Mouse (Mus musculus): ENCODE results near the gene Acbd6.
A peak's percentile ranks its signal among the peaks of the same experiment; 100 is the strongest.

Acbd6 gene

DNA sequence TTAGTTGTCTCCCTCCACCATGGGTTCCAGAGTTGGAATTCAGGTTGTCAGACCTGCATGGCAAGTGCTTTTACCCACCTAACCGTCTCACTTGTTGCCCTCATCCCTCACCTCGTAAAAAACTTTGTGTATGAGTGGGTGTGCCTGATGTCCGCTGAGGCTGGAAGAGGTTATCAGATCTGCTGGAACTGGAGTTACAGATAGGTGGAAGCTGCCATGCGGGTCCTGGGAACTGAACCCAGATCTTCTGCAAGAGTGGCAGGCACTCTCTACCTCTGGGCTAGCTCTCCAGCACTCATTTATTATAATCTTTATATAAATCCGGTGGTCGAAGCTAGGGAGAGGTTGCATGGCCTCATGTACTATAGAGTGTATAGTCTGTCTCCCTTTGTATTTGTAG lies 4.3 kb downstream of the Acbd6 start:
- DNase-seq, result no peak

- peak; percentile 36 for DNase-seq
These were observed 6.8 kb downstream of the Acbd6 start for GRCm38 (mm10) chr1:155564741-155565140.

GRCm38 (mm10) chr1:155568133-155568532 lies 10.2 kb downstream of the Acbd6 start:
- DNase-seq, result no peak

DNA sequence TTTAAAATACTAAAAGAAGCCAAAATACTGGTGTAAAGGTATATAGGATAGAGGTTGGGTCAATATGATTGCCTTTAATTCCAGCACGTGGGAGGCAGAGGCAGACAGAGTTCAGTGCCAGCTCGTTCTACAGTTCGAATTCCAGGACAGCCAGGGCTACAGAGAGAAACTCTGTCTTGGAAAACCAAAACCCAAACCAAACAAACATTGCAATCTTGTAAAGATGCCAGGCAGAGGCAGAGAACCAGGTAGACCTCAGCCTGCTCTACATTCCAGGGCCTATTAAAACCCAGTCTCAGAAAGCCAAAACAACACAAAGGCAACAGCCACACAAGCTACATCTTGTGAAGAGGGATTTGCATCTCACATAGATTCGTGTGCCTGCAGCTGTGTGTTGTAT lies 11.4 kb downstream of the Acbd6 start:
- DNase-seq, result no peak

GRCm38 (mm10) chr1:155574966-155575673 lies 17.2 kb downstream of the Acbd6 start:
- DNase-seq, result peak; percentile 71

GRCm38 (mm10) chr1:155576432-155576831 lies 18.5 kb downstream of the Acbd6 start:
- peak; percentile 50 for DNase-seq

DNA sequence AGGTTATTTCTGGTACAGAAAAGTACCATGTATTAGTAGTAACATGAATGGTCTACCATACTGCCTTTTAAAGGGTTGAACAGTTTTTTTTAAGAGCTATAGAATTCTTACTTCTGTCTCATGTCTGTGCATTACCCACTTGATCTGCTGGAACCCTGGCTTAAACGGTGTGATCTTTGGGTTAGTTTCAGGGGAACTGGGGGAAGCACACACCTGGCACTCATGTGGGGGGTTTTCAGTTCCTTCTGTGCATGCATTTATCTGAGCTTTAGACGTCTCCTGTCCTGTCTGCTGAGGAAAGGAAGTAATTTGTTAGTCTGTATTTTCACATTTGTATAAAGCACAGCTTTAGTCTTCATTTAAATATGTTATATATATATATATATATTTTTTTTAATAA lies 19.4 kb downstream of the Acbd6 start:
- no peak for DNase-seq

DNA sequence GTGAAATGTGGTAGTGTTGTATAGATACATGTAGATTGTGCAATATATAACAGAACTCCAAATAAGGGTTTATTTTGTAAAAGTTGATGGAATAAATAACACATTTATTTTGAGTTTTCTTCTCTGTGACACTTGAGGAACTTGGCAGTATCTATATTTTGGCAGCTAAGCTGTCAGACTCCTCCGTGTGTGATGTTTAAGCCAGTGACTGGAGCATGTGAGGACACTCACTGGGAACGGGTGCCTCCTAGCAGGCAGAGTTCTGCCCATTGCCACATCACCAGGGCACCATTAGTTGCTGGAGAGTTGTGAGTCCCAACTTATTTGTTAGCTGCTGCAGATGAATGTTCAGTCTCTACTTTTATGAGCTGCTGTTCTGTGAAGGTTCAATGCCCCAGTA lies 30.0 kb downstream of the Acbd6 start:
- no peak for DNase-seq

- DNase-seq, result peak; percentile 11
These were observed 36.2 kb downstream of the Acbd6 start for GRCm38 (mm10) chr1:155594141-155594540.

GRCm38 (mm10) chr1:155596576-155596975 lies 38.7 kb downstream of the Acbd6 start:
- DNase-seq, result no peak

DNA sequence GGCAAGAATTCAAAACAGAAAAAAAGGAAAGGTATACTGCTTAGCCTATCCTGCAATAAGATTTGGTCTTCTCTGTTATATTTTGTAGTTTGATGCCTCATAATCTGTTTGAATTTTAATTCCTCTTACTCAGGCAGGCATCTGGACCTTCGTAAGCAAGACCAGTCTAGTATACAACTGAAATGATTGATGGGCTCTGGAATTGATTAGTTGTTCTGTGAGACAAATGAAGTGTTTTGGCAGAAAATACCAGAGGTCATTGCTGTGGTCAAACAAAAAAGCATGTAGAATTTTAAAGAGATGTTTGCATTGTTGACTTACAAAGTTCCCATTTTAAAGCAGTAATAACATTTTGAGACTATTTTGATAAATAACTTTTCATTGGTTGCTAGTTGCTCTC lies 46.8 kb downstream of the Acbd6 start:
- DNase-seq, result peak; percentile 2

- no peak for DNase-seq
These were observed 47.7 kb downstream of the Acbd6 start for GRCm38 (mm10) chr1:155605391-155606155.

DNA sequence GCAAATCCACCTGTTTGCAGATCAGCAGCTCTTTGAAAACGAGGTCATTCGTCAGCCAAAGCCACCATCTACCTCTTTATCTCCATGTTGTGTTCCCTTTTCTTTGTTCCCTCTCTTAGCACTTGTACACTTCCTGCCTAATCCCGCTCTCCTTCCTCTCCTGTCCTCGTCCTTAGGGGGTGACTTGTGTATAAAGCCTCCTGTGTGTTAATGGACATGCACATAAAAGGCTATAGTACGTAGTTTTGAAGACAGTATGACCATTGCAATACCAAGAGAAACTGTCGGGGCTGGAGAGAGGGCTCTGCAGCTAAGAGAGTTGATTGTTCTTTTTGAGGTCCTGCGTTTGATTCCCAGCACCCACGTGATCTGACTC lies 48.2 kb downstream of the Acbd6 start:
- no peak for DNase-seq

DNA sequence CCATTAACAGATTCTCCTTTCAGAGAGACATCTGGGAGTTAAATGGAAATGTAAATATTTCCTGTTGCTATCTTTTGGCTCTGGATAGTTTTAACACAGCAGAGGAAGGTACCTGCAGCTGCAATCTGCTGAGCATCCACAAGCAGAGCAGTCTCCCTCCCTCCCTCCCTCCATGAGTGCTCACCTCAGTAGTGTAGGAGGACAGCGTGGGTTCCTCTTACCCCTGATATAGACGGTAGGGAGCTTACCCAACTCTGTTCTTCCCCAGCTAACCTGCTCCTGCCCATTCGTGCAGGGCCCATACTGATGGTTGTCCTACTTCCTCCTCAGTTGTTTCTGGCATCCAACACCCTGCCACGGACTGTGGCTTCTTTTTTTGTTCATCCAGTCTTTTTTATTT lies 50.6 kb downstream of the Acbd6 start:
- DNase-seq, result no peak

DNA sequence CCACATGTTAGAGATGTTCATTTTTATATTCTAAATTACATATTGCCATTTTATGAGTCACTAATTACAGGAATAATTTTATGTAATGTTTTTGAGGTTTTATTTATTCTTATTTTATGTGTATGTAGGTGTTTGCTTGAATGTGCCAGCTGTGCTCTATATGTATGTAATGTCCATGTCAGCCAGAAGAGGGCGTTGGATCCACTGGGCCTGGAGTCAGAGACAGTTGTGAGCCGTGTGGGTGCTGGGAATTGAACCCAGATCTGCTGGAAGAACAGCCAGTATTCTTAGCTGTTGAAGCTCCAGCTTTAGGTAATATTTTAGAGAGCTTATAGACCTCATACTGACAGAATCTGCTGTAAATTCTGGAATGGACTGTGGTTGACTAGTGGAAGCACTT lies 56.5 kb downstream of the Acbd6 start:
- DNase-seq, result no peak

DNA sequence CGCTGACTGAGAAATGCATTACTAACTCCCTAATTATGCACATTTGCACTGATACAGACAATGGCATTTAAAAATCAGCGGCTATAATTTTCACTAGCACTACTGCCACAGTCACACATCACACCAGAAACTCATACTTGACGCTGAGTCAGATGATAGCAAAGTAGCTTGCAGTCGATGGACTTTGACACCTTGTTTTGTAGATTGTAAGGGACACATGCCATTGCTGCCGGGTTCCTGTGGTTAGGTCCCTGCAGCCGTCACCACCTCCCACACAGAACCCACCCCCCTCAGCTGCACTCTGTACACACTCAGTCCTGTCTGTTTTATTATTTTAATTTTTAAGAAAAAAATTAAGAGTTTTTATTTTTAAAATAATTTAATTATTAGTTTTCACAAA lies 63.2 kb downstream of the Acbd6 start:
- DNase-seq, result no peak

- DNase-seq, result no peak
These were observed 65.3 kb downstream of the Acbd6 start for GRCm38 (mm10) chr1:155623192-155623591.

GRCm38 (mm10) chr1:155627746-155628145 lies 69.8 kb downstream of the Acbd6 start:
- no peak for DNase-seq

DNA sequence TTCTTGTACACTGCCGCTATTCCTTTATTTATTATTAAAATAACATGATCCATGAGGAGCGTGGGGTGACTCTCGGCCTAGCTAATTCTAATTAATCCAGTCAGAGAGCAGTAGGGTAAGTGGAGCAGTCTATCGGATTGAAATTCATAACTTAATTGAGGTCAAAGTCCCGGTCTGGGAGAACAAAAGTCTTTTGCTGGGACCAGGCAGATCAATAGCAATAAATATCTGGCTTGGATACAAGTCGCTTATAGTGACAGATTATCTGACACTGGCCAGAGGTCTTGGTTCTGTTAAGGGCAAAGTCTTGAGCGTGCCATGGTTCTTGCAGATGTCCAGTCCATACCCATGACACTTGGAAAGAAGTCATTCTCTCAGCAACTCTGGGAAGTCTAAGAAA lies 78.7 kb downstream of the Acbd6 start:
- DNase-seq, result no peak

DNA sequence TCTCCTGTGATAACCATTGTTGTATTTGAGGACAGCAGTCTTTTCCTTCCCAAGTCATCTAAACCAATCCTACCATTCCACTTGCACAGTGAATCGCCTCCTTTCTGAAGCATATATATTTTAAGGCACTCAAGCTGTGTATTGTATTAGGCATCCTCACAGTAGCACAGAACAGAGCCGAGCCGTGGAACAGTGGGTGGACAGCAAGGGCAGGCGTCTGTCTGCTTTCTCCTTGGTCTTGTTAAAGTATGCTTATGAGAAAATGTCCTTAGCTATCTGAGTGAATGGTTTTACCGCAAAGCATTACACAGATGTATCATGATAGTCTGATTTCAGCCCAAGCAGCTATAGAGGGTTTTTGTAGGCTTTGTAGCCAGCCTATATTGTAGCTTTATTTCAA lies 87.9 kb downstream of the Acbd6 start:
- DNase-seq, result no peak

DNA sequence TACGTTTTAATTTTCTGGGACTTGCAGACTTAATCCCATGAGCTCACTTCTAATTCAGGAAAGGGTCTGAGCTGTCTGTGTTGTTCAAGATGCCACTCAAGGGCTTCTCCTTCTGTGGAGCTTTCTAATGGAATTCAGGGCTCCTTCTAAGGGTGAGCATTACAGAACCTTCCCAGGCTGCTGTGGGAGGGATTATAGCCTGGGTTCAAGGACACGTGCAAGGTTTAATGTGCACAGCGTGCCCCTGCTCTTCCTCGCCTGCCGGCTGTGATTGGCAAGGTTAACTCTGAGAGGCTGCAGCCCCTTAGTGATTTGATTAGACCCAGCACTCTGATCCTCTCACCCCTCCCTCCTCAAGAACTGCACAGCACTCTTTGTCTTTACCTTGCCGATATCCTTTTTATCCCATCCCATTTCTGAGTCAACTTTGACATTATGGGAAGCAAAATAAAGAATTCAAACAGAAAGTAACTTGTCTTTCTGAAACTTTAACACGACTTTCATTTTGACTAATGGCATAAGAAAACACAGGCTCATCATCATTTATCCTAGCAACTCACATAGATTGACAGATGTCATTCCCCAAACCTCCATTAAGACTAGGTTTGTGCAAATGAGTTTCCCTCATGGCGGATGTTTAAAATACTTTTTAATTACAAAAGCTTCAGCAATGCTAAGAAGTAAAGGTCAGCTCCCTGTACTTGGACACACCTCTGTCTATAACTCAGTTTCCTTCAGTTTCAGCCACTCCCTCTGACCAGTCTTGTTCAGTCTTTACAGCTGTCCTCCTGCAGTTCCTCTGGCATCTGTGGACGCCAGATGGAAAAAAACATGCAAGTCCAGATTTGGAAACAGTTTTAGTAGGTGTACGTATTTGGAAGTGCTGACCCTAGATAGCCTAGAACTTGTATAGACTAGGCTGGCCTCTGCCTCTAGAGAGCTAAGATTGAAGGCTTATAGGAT lies 88.7 kb downstream of the Acbd6 start:
- DNase-seq, result no peak

DNA sequence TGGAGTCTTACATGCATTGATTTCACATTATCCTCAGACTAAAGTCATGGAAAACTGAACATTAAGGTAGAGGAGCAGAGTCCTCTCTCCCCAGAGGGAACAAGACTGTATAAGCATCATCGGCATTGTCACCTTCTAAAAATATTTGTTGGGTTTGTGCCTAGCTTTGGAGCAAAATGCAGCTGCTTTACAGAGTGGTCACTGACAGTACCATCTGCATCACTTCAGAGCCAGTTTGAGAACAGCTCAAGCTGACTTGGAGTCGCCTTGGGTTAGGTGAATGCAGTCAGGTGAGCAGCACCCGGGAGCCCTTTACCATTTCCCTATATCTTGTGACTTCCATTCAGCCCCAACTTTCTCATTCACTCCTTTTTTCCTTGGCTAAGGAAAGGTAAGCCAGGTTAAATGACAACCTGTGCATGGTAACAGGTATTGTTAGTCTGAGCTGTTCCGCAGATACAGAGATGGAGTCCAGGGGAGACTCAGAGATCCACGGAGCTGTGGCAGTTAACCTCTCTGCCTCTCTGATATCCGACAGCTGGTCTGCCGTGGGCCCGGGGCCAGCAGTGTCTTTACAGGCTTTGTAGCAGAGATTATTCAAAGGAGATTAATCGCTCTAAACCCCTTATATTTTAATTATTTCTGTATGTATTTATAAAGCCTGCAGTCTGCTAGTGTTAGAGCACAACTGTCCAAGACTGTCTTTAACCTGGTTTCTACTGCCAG lies 92.4 kb downstream of the Acbd6 start:
- DNase-seq, result peak; percentile 16

DNA sequence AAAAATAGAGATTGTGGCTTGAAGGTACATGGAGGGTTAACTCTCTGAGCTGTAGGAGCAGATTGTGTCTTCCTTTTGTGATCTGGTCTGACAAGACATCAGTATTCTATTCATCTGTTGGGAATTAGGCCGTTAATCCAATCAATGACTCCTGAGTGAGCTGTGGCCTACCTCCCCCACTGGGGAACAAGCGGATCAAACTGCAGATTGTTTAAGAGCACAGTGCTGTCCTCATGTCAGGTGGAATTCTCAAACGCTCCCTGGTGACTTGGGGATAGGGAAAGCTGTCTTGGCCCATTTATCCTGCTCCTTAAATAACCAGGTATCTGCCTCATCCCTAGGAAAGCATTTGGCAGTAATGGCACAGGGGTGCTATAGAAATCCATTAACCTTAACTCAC lies 97.0 kb downstream of the Acbd6 start:
- no peak for DNase-seq
